Comparison of ENCODE assay signal across 9 mouse cellular contexts in the genomic region with DNA sequence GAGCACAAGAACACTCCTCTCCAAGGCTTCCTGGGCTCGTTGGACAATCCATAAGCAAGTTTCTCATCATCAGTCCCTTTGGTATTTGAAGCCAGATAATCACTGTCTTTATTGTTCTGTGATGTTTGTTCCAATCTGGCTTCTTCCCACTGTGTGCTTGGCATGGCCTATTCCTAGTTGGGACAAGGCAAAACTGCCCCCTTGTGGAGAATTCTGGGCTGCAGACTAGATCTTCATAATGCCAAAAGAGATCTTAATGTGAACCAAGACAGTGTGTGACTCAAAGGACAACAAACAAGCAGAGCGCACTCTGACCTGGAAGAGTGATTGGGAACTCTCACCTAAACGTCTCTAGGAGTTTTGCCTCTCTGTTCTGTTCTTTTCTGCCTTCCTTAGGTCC. TPM values are rescaled to one million over a fixed set of nuclear protein-coding genes. Genes with fewer than 3 reads are reported as not detected.
DNase-seq lines count a peak whose midpoint lies in the region; ATAC-seq and TF ChIP-seq lines count a peak whose summit lies in the region.
"Had no signal": no experiment of that assay in that cellular context is flagged by ENCODE, and none has a peak within 500 bp of the region (broad histone marks: within the 10 kb centered on the region; RNA-seq: fewer than 3 reads in every experiment).

No protein-coding gene starts in this region.

- H3K4me2 ChIP-seq in liver, embryonic 14.5 days (ENCODE audit: low read depth), result no peak overlapping the region
- H3K4me2 ChIP-seq in forebrain, embryonic 12.5 days, result no peak overlapping the region
- H3K4me2 ChIP-seq: liver, embryonic 13.5 days had no signal

- no peaks in the 10 kb centered on the region for H3K27me3 ChIP-seq in liver, embryonic 14.5 days (ENCODE audit: control insufficient read depth, insufficient read depth, low read length)
- no peaks in the 10 kb centered on the region for H3K27me3 ChIP-seq in forebrain, embryonic 12.5 days
- H3K27me3 ChIP-seq: liver, embryonic 13.5 days had no signal

- DNase-seq in heart, adult 8-10 months (ENCODE audit: low spot score), result peak; percentile 4
- DNase-seq in heart, adult 9 months (ENCODE audit: low spot score in 2 of 2), result no peak
- peak; percentile 54 for DNase-seq in lung, postnatal 10 days
- DNase-seq in lung, adult 18-20 months, result no peak
- peak; percentile 29 for DNase-seq in adipocyte (ENCODE audit: low spot score)
- no peak for DNase-seq in liver, embryonic 14.5 days (ENCODE audit: low read depth in 3 of 3, low spot score in 3 of 3)
- DNase-seq in thymus, postnatal 0 days (ENCODE audit: low spot score), result no peak
- DNase-seq: liver, embryonic 13.5 days had no signal

- no peak for TF ChIP-seq EP300 in liver, embryonic 14.5 days (IDR thresholded peaks at IDR 0.05; ENCODE audit: low read depth)

- no peak overlapping the region for H3K4me3 ChIP-seq in liver, embryonic 14.5 days (ENCODE audit: insufficient read depth in 1 of 2, low read depth in 2 of 2, low read length in 2 of 2)
- no peak overlapping the region for H3K4me3 ChIP-seq in forebrain, embryonic 12.5 days (replicated peaks)
- H3K4me3 ChIP-seq: liver, embryonic 13.5 days had no signal

- WGBS in liver, embryonic 14.5 days (ENCODE audit: insufficient replicate concordance), result 19% methylated on average over 3 of the region's 3 CpGs
- WGBS in forebrain, embryonic 12.5 days, result 43% methylated on average over 3 of the region's 3 CpGs

- no peak overlapping the region for H3K27ac ChIP-seq in liver, embryonic 14.5 days
- no peak overlapping the region for H3K27ac ChIP-seq in forebrain, embryonic 12.5 days
- H3K27ac ChIP-seq: liver, embryonic 13.5 days had no signal

- no peaks in the 10 kb centered on the region for H3K4me1 ChIP-seq in liver, embryonic 14.5 days (replicated peaks; ENCODE audit: control insufficient read depth in 2 of 2, insufficient read depth in 2 of 2, low read length in 1 of 2)
- H3K4me1 ChIP-seq in forebrain, embryonic 12.5 days, result no peaks in the 10 kb centered on the region
- H3K4me1 ChIP-seq: liver, embryonic 13.5 days had no signal

- H3K36me3 ChIP-seq in liver, embryonic 14.5 days (replicated peaks; ENCODE audit: control insufficient read depth, insufficient read depth, low read depth), result no peaks in the 10 kb centered on the region
- no peaks in the 10 kb centered on the region for H3K36me3 ChIP-seq in forebrain, embryonic 12.5 days (replicated peaks)
- H3K36me3 ChIP-seq: liver, embryonic 13.5 days had no signal

- H3K9ac ChIP-seq in liver, embryonic 14.5 days (replicated peaks), result no peak overlapping the region
- H3K9ac ChIP-seq in forebrain, embryonic 12.5 days, result no peak overlapping the region
- H3K9ac ChIP-seq: liver, embryonic 13.5 days had no signal

- no peak for ATAC-seq in liver, embryonic 14.5 days (ENCODE audit: insufficient read depth)
- ATAC-seq in forebrain, embryonic 12.5 days (ENCODE audit: low FRiP score), result no peak

- H3K9me3 ChIP-seq in liver, embryonic 14.5 days (ENCODE audit: control insufficient read depth, low read length), result no peaks in the 10 kb centered on the region
- H3K9me3 ChIP-seq in forebrain, embryonic 12.5 days, result no peaks in the 10 kb centered on the region
- H3K9me3 ChIP-seq: liver, embryonic 13.5 days had no signal

- TF ChIP-seq CTCF in liver, embryonic 14.5 days (IDR thresholded peaks at IDR 0.05; ENCODE audit: low read depth), result peak; percentile 43

RNA-seq across cellular contexts. Expression of a gene that starts 23.4 kb away (rescaled TPM):
- total RNA-seq in heart, adult 8-10 months (2022), result 1 to 10 TPM in 1 of 4 experiments, under 1 TPM in 3; 0.47 to 1.1 (median 0.90) TPM
- polyA plus RNA-seq in liver, embryonic 14.5 days (2012; rRNA removed), result 15.7 and 20.5 TPM in 2 replicates
- polyA plus RNA-seq in liver, embryonic 14.5 days (2014; fragmentation: Nextera tagmentation; extraction: Ambion mirVana), result 31.5 and 43.2 TPM in 2 replicates
- polyA plus RNA-seq in thymus, postnatal 0 days (2015; fragmentation: Nextera tagmentation; extraction: Ambion mirVana), result 0.08 and 0.12 TPM in 2 replicates
- 2.1 and 2.3 TPM in 2 replicates for polyA plus RNA-seq in forebrain, embryonic 12.5 days (2016; fragmentation: Nextera tagmentation; extraction: Ambion mirVana)

Comparison
In these comparisons a context has a peak if more than half of its experiments do, and no peak if none do; other contexts are left out.
1. DNase-seq: peak in heart, adult 8-10 months (single experiment), lung, postnatal 10 days (single experiment) and adipocyte (single experiment); none in heart, adult 9 months (0 of 2), lung, adult 18-20 months (0 of 2), liver, embryonic 14.5 days (0 of 3) and thymus, postnatal 0 days (single experiment).